Mouse (Mus musculus) E14TG2a.4 (cell line): ENCODE data around the gene Dsn1.

ENCODE experiments used
- H3K27me3 ChIP-seq: 2 replicates; pipeline ENCODE4 v1.6.1; 2014; ENCODE audit warnings: low read length, control low read depth; ENCODE audit not compliant: insufficient read depth
- H3K36me3 ChIP-seq: 2 replicates; pipeline ENCODE4 v1.6.1; 2014; ENCODE audit warnings: low read length, control low read depth; ENCODE audit not compliant: insufficient read depth
- H3K4me1 ChIP-seq: replicated peaks from 2 replicates; pipeline ENCODE4 v1.6.1; 2014; ENCODE audit warnings: low read depth, low read length, control low read depth
- H3K4me3 ChIP-seq: replicated peaks from 2 replicates; pipeline ENCODE4 v1.5.1; 2014; ENCODE audit warnings: mild to moderate bottlenecking, low read length
- H3K9me3 ChIP-seq: 2 replicates; pipeline ENCODE4 v1.6.1; 2014; ENCODE audit warnings: low read length, control low read depth
- CTCF ChIP-seq: conservative IDR thresholded peaks from 2 replicates; pipeline ENCODE4 v1.5.1; 2014; ENCODE audit warnings: low read length
- NANOG ChIP-seq: IDR thresholded peaks from 2 replicates; pipeline ENCODE4 v1.6.1; 2014; ENCODE audit warnings: borderline replicate concordance, low read length, mixed read lengths
- POU5F1 ChIP-seq: IDR thresholded peaks from 2 replicates; pipeline ENCODE4 v1.6.1; 2014; ENCODE audit warnings: low read length, borderline replicate concordance

The Dsn1 gene

DNA sequence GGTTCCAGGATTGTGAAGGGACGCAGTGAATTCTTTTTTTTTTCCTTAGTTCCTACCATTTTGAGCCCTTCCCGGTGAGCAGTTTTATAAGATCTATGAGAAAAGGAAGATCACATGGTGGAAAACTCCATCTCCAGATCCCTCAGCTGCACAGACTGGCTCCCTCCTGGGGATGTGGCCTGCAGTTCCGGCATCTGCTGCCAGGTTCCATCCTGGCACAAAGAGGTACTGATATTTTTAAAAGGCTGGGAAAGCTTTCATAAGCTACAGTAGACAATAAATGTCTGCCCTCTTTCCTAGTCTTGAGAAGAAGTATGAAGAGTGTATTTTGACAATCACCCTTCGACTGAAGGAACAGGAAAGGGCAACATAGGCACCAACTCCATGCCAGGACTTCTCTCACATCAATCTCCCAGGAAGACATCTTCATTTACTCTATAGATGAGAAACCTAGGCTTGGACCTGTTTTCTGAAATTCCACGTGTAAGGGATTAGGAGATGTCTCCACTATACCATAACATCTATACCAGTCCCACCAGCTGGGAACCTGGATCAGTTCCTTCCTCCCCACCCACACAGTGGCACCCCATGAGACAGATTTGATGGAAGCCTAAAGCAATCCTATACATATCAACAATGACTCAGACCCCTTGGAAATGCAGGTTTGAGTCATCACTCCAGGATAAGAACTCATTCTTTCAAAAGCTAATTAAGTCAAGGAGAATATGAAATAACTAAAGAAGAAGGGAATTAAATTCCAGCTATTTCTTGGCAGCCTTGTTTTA, 33.4 kb downstream of the Dsn1 start:
- Histone ChIP-seq H3K27me3 (no peaks in the 10 kb centered on the region), H3K4me3 (no peak overlapping the region), H3K36me3 (peaks cover 5% of the 10 kb centered on the region; the same call in 1 of the 2 replicates), H3K9me3 (no peaks in the 10 kb centered on the region), H3K4me1 (peaks cover 19% of the 10 kb centered on the region)
- TF ChIP-seq POU5F1, result no peak
- TF ChIP-seq CTCF, result no peak
- no peak for TF ChIP-seq NANOG

DNA sequence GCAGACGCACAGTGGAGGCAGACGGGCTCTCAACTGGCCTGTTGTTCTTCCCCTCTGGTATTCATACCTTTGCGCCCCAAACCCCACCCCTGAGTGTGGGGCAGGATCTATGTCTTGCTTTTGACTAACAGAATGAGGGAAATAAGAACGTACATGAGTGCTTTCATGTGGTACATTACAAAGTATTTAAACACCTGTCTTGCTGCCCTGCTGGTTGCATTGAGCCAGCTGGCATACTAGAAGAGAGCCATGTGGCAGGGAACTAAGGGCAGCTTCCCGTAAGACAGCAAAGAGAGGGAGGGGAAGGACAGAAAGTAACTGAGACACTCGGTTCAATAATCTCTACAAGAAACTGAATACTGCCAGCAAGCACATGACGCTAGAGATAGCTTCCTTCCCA, 36.7 kb downstream of the Dsn1 start:
- no peak for TF ChIP-seq CTCF
- no peak for TF ChIP-seq NANOG
- TF ChIP-seq POU5F1, result no peak
- no peaks in the 10 kb centered on the region for H3K9me3 ChIP-seq
- H3K27me3 ChIP-seq, result no peaks in the 10 kb centered on the region
- no peaks in the 10 kb centered on the region; the same call in 1 of the 2 replicates for H3K36me3 ChIP-seq
- H3K4me1 ChIP-seq, result peaks cover 35% of the 10 kb centered on the region
- no peak overlapping the region for H3K4me3 ChIP-seq

DNA sequence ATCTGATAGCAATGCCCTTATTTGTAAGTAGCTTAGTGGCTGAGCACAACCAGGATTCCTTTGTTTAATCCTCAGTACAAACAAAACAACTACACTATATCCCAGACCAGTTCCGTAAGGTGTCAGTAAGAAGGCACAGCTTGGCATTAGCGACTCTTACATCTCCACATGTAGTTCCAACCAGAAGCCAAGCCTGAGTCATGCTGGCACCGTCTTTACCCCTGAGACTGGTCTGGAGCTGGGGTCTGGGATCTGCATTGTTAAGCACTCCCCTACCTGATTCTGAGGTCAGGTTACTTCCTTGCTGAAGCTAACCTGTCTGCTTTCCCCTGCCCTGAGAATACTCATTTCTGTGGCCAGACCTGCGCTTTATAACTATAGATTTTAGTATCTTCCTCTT, 38.5 kb downstream of the Dsn1 start:
- no peak overlapping the region for H3K4me3 ChIP-seq
- no peaks in the 10 kb centered on the region; the same call in 1 of the 2 replicates for H3K36me3 ChIP-seq
- peaks cover 35% of the 10 kb centered on the region for H3K4me1 ChIP-seq
- no peaks in the 10 kb centered on the region for H3K27me3 ChIP-seq
- no peak for TF ChIP-seq CTCF
- no peak for TF ChIP-seq NANOG
- TF ChIP-seq POU5F1, result no peak
- H3K9me3 ChIP-seq, result no peaks in the 10 kb centered on the region

DNA sequence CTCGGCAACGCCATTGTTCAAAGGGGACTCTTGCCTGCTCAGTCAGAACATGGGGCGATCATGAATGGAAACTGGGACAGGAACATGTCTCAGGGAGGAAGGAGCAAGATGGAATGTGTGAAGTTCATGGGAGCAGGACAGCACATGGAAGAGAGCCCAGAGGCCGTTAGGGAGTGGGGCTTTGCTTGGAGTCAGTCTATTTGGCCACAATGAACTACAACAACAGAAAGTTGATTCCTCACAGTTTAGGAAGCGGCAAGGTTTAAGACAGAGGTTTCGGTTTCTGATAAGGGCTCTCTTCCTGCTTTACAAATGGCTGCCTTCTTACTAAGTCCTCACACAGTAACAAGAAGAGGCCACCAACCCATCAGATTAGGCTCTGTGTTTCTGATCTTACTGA, 39.6 kb downstream of the Dsn1 start:
- Histone ChIP-seq H3K27me3 (no peaks in the 10 kb centered on the region), H3K36me3 (no peaks in the 10 kb centered on the region; the same call in 1 of the 2 replicates), H3K4me3 (no peak overlapping the region), H3K4me1 (peaks cover 30% of the 10 kb centered on the region), H3K9me3 (no peaks in the 10 kb centered on the region)
- no peak for TF ChIP-seq POU5F1
- no peak for TF ChIP-seq NANOG
- no peak for TF ChIP-seq CTCF

DNA sequence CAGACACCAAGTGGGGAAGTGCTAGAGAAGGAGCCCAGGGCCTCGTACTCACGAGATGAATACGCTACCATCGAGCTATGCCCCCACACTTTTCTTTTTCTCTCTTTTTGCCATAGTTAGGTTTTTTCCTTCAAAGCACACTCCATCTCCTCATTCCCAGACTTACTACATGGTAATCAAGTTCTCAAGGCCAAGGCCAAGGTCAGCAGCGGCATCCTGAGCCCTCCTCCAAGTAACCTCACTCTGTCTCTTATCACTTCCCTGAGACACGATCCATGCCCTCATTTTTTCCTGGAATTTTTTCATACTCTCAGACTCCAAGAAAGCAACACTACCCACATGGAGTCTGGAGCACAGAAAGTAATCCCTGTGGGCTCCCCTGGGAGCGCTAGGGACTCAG, 43.1 kb downstream of the Dsn1 start:
- no peaks in the 10 kb centered on the region for H3K9me3 ChIP-seq
- TF ChIP-seq POU5F1 (no peak), CTCF (no peak)
- H3K4me3 ChIP-seq, result no peak overlapping the region
- peaks cover 20% of the 10 kb centered on the region for H3K4me1 ChIP-seq
- H3K36me3 ChIP-seq, result no peaks in the 10 kb centered on the region; the same call in 1 of the 2 replicates
- no peaks in the 10 kb centered on the region for H3K27me3 ChIP-seq

DNA sequence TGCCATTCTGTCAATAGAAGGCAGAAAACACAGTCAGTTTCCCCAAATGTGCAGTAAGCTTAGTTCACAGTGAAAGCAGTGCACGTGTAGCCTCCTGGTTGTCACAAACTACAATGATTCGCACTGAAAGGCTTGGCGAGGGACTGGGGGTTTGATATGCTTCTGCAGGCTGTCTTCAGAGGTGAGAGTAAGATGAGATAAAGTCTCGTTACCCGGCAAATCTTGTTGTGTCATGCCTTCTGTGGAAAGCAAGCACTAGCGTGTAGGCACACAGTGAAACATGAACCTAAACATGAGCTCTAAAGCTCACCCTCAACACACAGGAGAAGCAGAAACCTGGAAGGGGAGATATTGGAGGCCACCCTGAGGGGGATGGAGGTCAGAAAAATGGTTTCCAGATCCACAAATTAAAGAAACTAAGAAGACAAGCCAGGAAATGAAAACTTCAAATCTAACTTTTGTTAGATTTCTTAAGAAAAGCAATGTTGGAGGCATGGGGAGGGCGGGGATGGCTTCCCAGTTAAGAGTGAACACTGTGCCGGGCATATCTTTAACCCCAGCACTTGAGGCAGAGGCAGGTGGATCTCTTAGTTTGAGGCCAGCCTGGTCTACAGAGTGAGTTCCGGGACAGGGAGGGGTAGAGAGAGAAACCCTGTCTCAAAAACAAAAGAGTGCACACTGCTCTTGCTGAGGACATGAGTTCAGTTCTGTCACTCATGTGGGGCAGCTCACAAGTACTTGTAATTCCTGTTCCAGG, 48.3 kb downstream of the Dsn1 start:
- H3K36me3 ChIP-seq, result peaks cover 8% of the 10 kb centered on the region; the same call in 1 of the 2 replicates
- no peaks in the 10 kb centered on the region for H3K4me1 ChIP-seq
- H3K4me3 ChIP-seq, result no peak overlapping the region
- TF ChIP-seq POU5F1, result no peak
- no peak for TF ChIP-seq NANOG
- TF ChIP-seq CTCF, result no peak
- H3K9me3 ChIP-seq, result no peaks in the 10 kb centered on the region
- H3K27me3 ChIP-seq, result no peaks in the 10 kb centered on the region

DNA sequence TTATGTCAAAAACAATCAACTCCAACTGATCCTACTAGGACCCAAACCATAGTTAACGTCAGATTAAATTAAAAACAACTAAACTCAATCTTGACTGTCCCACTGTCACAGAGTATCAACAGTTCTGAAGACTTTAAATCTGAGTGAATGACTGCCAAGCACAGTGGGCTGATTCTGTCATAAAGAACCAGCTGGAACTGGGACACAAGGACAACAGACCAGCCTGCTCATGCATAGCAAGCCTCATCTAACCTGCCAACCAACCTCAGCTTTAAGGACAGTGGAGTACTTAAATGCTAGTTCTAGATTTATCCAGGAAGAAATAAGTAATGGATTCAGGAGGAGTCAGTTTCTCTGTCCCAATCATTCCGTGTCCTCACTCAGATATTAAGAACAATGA, 49.9 kb downstream of the Dsn1 start:
- Histone ChIP-seq H3K36me3 (peaks cover 8% of the 10 kb centered on the region; the same call in 1 of the 2 replicates), H3K4me1 (no peaks in the 10 kb centered on the region), H3K9me3 (no peaks in the 10 kb centered on the region), H3K4me3 (no peak overlapping the region), H3K27me3 (no peaks in the 10 kb centered on the region)
- TF ChIP-seq CTCF (no peak), POU5F1 (no peak), NANOG (no peak)

DNA sequence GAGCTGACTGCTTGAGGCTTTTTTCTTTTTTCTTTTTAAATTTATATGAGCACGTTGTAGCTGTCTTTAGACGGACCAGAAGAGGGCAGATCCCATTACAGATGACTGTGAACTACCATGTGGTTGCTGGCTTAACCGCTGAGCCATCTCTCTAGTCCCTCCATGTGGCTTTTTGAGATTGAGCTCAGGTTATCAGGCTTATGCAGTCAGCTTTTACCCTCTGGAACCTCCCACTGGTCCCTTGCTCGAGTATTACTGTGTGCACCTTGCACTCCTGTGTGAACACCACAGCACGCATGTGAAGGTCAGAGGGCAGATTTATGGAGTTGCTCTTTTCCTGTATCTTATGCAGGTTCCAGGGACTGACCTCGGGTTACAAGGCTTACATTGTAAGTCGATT, 50.6 kb downstream of the Dsn1 start:
- TF ChIP-seq CTCF (no peak), POU5F1 (no peak), NANOG (no peak)
- peaks cover 8% of the 10 kb centered on the region; the same call in 1 of the 2 replicates for H3K36me3 ChIP-seq
- no peaks in the 10 kb centered on the region for H3K27me3 ChIP-seq
- no peaks in the 10 kb centered on the region for H3K9me3 ChIP-seq
- no peaks in the 10 kb centered on the region for H3K4me1 ChIP-seq
- no peak overlapping the region for H3K4me3 ChIP-seq
